Mouse (Mus musculus) left cerebral cortex, adult 11 months (tissue): Measurements from ENCODE around the gene Zzz3.
A peak's percentile ranks its signal among the peaks of the same experiment; 100 is the strongest.

Source experiments
- DNase-seq: peaks from one replicate; pipeline ENCODE4 v3.0.0; 2022; ENCODE audit warnings: low spot score

Gene Zzz3

GRCm38 (mm10) chr3:152467312-152467711, 72.0 kb downstream of the Zzz3 start:
- DNase-seq: no peak

- no peak for DNase-seq
Measured at GRCm38 (mm10) chr3:152468032-152468431, 72.8 kb downstream of the Zzz3 start.

GRCm38 (mm10) chr3:152468569-152469041, 73.3 kb downstream of the Zzz3 start:
- no peak for DNase-seq

GRCm38 (mm10) chr3:152469423-152470200, 74.3 kb downstream of the Zzz3 start:
- no peak for DNase-seq

- DNase-seq: no peak
Measured at GRCm38 (mm10) chr3:152470347-152470746, 75.1 kb downstream of the Zzz3 start.

- no peak for DNase-seq
Measured at GRCm38 (mm10) chr3:152472676-152473075, 77.4 kb downstream of the Zzz3 start.

- peak; percentile 31 for DNase-seq
Measured at GRCm38 (mm10) chr3:152474582-152475277, 79.5 kb downstream of the Zzz3 start.

GRCm38 (mm10) chr3:152475278-152475669, 80.0 kb downstream of the Zzz3 start:
- DNase-seq: no peak

GRCm38 (mm10) chr3:152475894-152476293, 80.6 kb downstream of the Zzz3 start:
- DNase-seq: no peak

- peak; percentile 33 for DNase-seq
Measured at GRCm38 (mm10) chr3:152477796-152478527, 82.7 kb downstream of the Zzz3 start.

- DNase-seq: no peak
Measured at GRCm38 (mm10) chr3:152478599-152479435, 83.5 kb downstream of the Zzz3 start.

GRCm38 (mm10) chr3:152480336-152480735, 85.1 kb downstream of the Zzz3 start:
- DNase-seq: no peak

- DNase-seq: no peak
Measured at GRCm38 (mm10) chr3:152482182-152482581, 86.9 kb downstream of the Zzz3 start.

GRCm38 (mm10) chr3:152483800-152484199, 88.5 kb downstream of the Zzz3 start:
- no peak for DNase-seq

GRCm38 (mm10) chr3:152484206-152484605, 88.9 kb downstream of the Zzz3 start:
- peak; percentile 39 for DNase-seq

- DNase-seq: no peak
Measured at GRCm38 (mm10) chr3:152488964-152489363, 93.7 kb downstream of the Zzz3 start.

GRCm38 (mm10) chr3:152490423-152490822, 95.2 kb downstream of the Zzz3 start:
- no peak for DNase-seq

GRCm38 (mm10) chr3:152492241-152492640, 97.0 kb downstream of the Zzz3 start:
- no peak for DNase-seq

- DNase-seq: no peak
Measured at GRCm38 (mm10) chr3:152493813-152494212, 98.5 kb downstream of the Zzz3 start.

GRCm38 (mm10) chr3:152494667-152495360, 99.5 kb downstream of the Zzz3 start:
- no peak for DNase-seq

- no peak for DNase-seq
Measured at GRCm38 (mm10) chr3:152495415-152495898, 100.2 kb downstream of the Zzz3 start.
